Mouse (Mus musculus): Measurements from ENCODE around the gene Rasal2. TPM values are rescaled to one million over a fixed set of nuclear protein-coding genes. Genes with fewer than 3 reads are reported as not detected.

Gene Rasal2
- polyA plus RNA-seq, 1 experiment from 2014 or later: 3.8 TPM

- WGBS (ENCODE audit: insufficient replicate concordance): 56% methylated on average over 4 of the region's 4 CpGs
- Histone ChIP-seq H3K36me3 (no peaks in the 10 kb centered on the region), H3K4me1 (no peaks in the 10 kb centered on the region), H3K27me3 (replicated peaks) (no peaks in the 10 kb centered on the region), H3K27ac (no peak within 1 kb of the TSS), H3K9me3 (replicated peaks) (no peaks in the 10 kb centered on the region), H3K9ac (no peak within 1 kb of the TSS), H3K4me3 (no peak within 1 kb of the TSS), H3K4me2 (no peak within 1 kb of the TSS)
- ATAC-seq: no peak
Measured at GRCm38 (mm10) chr1:157108580-157108979, 303.8 kb downstream of the Rasal2 start, which contains the start of gene Tex35. Tex35 (minus strand) TSS chr1:157108680.

- Histone ChIP-seq H3K4me1 (peaks cover 7% of the 10 kb centered on the region; the same call in 1 of the 2 replicates), H3K9me3 (replicated peaks) (no peaks in the 10 kb centered on the region), H3K9ac (no peak overlapping the region), H3K36me3 (no peaks in the 10 kb centered on the region), H3K4me3 (peak overlapping the region; percentile 8; the same call in 1 of the 2 replicates), H3K27me3 (replicated peaks) (0 out of 2 replicates have a peak, but pooled peaks cover 5% of the 10 kb centered on the region), H3K27ac (no peak overlapping the region), H3K4me2 (peak overlapping the region; percentile 49)
- no peak for ATAC-seq
- WGBS (ENCODE audit: insufficient replicate concordance): 15% methylated on average over 19 of the region's 19 CpGs
Measured at GRCm38 (mm10) chr1:157101122-157101865, 311.1 kb downstream of the Rasal2 start.

GRCm38 (mm10) chr1:157095534-157095933 lies 316.9 kb downstream of the Rasal2 start:
- no peak overlapping the region for H3K27ac ChIP-seq
- H3K4me3 ChIP-seq: no peak overlapping the region
- H3K27me3 ChIP-seq (replicated peaks): 0 out of 2 replicates have a peak, but pooled peaks cover 5% of the 10 kb centered on the region
- WGBS (ENCODE audit: insufficient replicate concordance): 68% methylated on average over 4 of the region's 4 CpGs
- H3K9me3 ChIP-seq (replicated peaks): no peaks in the 10 kb centered on the region
- no peak overlapping the region for H3K9ac ChIP-seq
- H3K36me3 ChIP-seq: no peaks in the 10 kb centered on the region
- ATAC-seq: no peak
- no peak overlapping the region for H3K4me2 ChIP-seq
- no peaks in the 10 kb centered on the region for H3K4me1 ChIP-seq

- no peak overlapping the region for H3K4me3 ChIP-seq
- no peaks in the 10 kb centered on the region for H3K4me1 ChIP-seq
- ATAC-seq: no peak
- H3K27ac ChIP-seq: no peak overlapping the region
- H3K4me2 ChIP-seq: no peak overlapping the region
- no peaks in the 10 kb centered on the region for H3K36me3 ChIP-seq
- WGBS (ENCODE audit: insufficient replicate concordance): 72% methylated on average over 1 of the region's 1 CpGs
- no peaks in the 10 kb centered on the region for H3K27me3 ChIP-seq (replicated peaks)
- no peak overlapping the region for H3K9ac ChIP-seq
- H3K9me3 ChIP-seq (replicated peaks): no peaks in the 10 kb centered on the region
Measured at GRCm38 (mm10) chr1:157092622-157093021, 319.8 kb downstream of the Rasal2 start.

GRCm38 (mm10) chr1:157092140-157092539 lies 320.3 kb downstream of the Rasal2 start:
- H3K4me1 ChIP-seq: no peaks in the 10 kb centered on the region
- no peaks in the 10 kb centered on the region for H3K27me3 ChIP-seq (replicated peaks)
- no peaks in the 10 kb centered on the region for H3K9me3 ChIP-seq (replicated peaks)
- H3K9ac ChIP-seq: no peak overlapping the region
- no peak overlapping the region for H3K27ac ChIP-seq
- H3K4me2 ChIP-seq: no peak overlapping the region
- 43% methylated on average over 4 of the region's 4 CpGs for WGBS (ENCODE audit: insufficient replicate concordance)
- H3K36me3 ChIP-seq: no peaks in the 10 kb centered on the region
- ATAC-seq: no peak
- H3K4me3 ChIP-seq: no peak overlapping the region

GRCm38 (mm10) chr1:157090835-157091234 lies 321.6 kb downstream of the Rasal2 start:
- no peaks in the 10 kb centered on the region for H3K36me3 ChIP-seq
- ATAC-seq: no peak
- no peak overlapping the region for H3K27ac ChIP-seq
- peaks cover 9% of the 10 kb centered on the region for H3K4me1 ChIP-seq
- H3K4me3 ChIP-seq: no peak overlapping the region
- no peak overlapping the region for H3K4me2 ChIP-seq
- H3K9me3 ChIP-seq (replicated peaks): no peaks in the 10 kb centered on the region
- no peak overlapping the region for H3K9ac ChIP-seq
- H3K27me3 ChIP-seq (replicated peaks): no peaks in the 10 kb centered on the region
- WGBS (ENCODE audit: insufficient replicate concordance): 56% methylated on average over 3 of the region's 3 CpGs

- no peak overlapping the region for H3K27ac ChIP-seq
- ATAC-seq: 0 out of 2 replicates have a peak, but pooled peaks have one; percentile 46
- 8% methylated on average over 25 of the region's 25 CpGs for WGBS (ENCODE audit: insufficient replicate concordance)
Measured at GRCm38 (mm10) chr1:157086097-157086994, 326.0 kb downstream of the Rasal2 start.

More at GRCm38 (mm10) chr1:157086097-157086994, 326.0 kb downstream of the Rasal2 start:
- Histone ChIP-seq H3K36me3 (no peaks in the 10 kb centered on the region), H3K27me3 (replicated peaks) (no peaks in the 10 kb centered on the region), H3K9ac (peak overlapping the region; percentile 55), H3K4me2 (peak overlapping the region; percentile 70), H3K9me3 (replicated peaks) (no peaks in the 10 kb centered on the region), H3K4me3 (peak overlapping the region; percentile 50), H3K4me1 (peaks cover 18% of the 10 kb centered on the region)

Other genes with a start within 250 kb of the Rasal2 start
- gene Cryzl2, start 46.0 kb upstream of the Rasal2 start, polyA plus RNA-seq (2016; fragmentation: Nextera tagmentation; extraction: Ambion mirVana): 6.8 and 7.0 TPM in 2 replicates
- 3.9 and 4.1 TPM in 2 replicates for gene Sec16b, start 94.1 kb upstream of the Rasal2 start, polyA plus RNA-seq (2016; fragmentation: Nextera tagmentation; extraction: Ambion mirVana)